Mouse (Mus musculus) A20 (cell line): ENCODE data around the gene Xaf1.

Experiments used
- DNase-seq: peaks from one replicate; pipeline ENCODE4 v3.0.0-alpha.2; 2011; ENCODE audit warnings: low read depth, low spot score

Gene Xaf1

DNA sequence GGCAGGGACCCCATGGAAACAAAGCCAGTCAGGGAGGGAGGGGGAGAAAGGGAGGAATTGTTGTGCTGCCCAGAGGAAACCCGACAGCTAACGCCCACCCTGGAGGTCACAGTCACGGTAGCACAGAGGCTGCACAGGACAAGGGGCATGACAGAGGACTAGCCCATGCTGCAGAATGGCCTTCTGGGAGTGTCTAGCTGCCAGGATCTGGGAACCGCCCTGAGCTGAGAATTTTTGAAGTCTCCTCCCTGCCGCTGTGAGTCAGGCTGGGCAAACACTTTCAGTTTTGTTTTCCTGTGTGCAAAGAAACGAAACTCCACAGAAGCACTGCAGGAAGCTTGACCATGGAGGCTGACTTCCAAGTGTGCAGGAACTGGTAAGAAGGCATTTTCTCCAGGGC is at the start of gene Xaf1:
Gene Xaf1 (plus strand): TSS at position 296 of the 400 bp plus-strand sequence.
- DNase-seq, result peak; percentile 39

DNA sequence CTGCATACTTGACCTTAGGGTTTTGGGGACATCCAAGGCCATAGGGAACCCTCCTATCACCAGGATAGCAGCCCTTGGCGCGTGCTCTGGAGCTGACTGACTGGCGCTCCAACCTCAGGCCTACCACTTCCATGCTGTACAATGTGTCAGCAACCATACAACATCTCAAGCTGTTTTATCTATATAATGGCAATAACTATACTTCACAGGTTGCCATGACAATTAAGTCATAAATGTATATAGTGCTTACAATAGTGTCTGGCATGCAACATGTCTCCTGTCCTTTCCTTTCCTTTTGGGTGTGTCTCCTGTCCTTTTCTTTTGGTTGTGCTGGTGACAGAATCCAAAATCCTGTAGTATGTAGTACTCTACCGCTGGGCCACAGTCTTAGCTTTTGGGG is 45.8 kb upstream of the Xaf1 start:
- no peak for DNase-seq

DNA sequence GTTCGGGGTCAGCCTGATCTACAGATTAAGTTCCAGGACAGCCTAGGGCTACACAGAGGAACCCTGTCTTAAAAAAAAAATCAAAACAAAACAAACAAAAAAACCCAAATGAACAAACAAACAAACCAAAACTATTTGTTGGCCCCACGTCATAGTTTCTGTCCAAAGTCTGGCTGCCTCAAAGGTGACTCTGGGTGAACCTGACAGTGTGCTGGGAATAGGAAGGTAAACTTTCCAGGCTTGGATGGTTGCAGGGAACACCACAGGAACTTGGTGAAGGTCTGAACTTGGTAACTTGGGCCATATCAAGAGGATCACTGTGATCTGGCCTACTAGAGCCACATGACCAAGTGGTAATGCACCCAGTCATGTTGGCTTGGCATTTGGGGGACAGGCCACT is 45.0 kb upstream of the Xaf1 start:
- no peak for DNase-seq

DNA sequence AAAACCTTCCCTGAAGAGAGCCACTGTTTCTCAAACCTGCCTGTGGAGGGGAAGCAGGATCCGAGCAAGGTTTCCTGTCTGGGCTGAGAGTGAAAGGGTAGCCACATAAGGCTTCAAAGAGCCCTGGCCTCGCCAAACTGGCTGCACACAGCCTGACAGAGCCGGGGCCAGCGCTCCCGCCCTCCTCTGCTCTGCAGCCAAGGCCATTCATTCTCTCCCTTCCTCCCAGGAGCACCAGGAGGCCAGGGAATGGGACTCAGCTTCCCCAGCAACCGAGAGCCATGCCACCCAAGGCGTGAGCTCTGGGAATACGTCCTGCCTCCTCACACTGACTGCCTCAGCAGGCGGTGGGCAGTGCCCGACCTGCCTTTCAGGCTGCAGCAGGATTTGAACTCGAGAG is 35.9 kb upstream of the Xaf1 start:
- DNase-seq, result no peak

DNA sequence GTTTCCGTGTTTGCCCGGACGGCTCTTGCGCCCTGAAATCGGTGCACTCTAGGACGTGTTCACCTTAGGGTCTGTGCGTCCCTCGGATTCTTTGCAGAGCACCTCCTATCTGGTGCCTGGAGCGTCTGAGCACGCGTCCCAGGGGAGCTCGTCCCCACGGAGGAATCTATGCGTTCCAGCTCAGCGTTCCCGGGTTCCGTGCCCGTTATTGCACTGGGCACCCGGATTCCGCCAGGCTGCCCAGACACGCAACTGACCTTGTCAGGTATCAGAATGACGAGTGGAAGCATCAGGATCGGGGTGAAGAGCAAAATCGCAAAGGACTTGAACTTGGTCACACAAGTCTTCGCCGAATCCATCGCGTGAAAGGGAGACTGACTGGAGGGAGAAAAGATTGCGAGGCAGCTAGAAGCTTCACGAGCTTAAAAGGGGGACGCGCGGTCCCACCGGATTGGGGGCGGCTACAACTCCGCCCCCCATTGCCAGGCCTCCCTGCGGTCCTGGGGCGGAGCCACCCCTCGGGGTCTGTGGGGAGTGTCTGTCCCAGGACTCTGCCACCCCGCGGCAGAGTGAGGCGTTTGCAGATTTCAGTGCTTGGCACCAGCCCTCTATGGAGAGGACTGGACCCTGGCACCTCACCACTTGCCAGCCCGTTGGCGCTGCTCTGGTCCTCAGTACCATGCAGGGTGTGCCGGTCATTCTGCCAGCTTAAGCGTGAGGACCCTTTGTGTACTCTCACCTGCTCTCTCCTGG is 35.0 kb upstream of the Xaf1 start:
- no peak for DNase-seq

DNA sequence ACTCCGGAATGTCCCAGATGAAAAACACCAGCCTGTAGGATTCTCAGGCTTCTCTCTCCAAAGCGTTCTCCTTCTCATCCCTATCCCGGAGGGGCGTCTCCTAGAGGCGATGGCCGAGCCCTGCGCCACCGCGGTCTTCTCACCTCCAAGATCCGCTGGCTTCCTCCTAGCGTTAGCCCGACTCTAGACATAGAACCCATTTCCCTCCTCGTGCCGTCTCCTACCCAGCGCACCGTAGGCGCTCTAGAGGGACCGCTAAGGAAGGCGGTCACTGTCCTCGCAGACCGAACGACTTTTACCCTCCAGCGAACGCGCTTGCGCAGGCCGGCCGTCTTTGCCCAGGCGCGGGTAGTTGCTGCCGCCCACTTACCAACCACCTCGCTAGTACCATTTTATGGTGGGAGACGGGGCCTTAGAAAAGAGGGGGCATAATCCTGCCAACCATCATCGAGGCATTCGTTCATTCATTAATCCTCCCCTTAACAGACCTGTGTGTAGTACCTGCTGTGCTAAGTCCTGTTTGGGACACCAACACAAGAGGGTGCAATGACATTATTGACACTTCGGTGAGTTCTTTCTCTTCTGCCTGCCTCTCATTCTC is 34.4 kb upstream of the Xaf1 start, which contains the start of gene Slc13a5:
Gene Slc13a5 (minus strand): TSS at position 263 of the 601 bp plus-strand sequence.
- no peak for DNase-seq

DNA sequence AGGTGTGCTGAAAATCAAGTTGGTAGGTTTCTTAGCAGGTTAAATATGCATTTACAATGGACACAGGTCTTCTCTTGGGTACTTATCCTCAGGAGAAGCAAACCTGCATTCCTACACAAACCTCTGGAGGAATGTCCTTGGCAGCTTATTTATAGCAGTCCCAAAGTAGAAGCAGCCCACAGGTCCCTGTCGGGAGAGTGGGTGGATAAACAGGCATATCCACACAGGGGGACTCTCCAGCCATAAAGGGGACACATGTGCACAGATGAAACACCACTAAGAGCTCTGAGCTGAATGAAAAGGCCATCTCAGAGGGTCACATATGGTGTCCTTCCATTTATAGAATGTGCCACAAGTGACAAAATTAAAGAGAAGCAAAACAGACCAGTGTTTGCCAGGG is 29.7 kb upstream of the Xaf1 start:
- no peak for DNase-seq

DNA sequence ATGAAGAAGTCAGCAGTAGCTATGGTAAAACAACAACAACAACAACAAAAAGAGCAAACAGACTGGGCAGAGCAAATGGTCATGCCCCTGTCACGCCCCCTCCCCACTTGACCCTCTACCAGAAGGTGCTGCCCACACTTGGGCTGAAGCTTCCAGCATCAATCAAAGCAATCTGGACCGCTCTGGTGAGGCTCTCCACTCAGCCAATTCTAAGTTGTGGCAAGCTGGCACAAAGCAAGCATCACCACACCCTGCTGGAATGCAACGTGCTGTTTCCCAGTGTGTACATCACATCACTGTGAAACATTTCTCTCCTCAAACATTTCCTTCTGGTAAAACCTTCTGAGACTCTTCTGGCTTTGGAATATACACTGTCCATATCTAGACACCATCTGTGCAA is 28.1 kb upstream of the Xaf1 start:
- no peak for DNase-seq

DNA sequence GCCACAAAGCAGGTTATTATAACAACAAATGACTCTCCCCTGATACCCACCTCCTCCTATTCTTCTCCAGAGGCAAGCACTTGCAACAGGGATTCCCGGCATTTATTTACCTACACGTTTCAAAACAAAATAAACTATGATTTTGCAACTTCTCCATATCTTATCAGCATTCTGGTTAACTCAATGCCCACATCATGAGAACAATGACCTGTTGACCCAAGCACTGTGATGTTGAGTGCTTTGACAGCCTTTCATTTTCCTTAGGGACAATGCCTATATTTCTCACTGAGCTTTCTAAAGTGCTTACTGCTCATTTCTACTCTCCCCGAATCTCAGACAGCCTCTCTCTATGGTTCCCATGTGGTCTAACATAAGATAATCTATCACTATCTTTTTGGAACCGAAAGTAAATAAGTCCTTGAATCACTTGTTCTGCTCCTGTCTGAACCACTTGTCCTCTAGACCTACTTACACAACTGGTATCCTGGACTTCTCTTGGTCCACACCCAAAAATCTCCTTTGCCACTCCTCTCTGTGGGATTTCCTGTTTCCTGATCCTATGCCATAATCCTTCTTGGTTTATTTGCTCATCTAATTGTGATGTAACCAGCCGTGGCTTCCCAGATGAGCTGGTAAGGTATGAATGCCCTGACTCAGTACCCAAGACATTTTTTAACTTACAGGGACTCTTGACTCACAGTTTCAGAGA is 20.1 kb upstream of the Xaf1 start:
- no peak for DNase-seq

DNA sequence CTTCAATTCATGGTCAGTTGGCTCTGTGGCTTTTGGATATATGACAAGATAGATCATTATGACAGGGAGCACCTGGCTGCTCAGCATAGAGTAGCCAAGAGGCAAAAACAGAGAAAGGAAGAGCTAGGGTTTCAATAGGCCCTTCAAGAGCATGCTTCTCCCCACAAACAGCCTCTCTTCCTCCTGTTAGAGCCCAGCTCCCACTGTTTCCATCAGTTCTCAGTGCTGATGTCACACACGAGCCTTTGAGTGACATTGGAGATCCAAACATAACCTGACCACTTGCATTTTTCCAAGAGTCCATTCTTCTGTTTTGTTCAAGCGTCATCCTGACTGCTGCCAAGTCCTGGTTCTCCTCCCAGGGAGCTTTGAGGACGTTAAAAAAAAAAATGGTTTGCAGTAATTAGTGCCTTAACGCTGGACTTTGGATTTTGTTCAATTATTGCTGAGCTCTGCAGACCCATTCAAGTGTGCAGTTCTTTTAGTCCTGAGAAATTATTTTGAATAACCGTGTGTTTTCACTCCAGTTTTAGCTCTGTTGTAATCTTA is 19.5 kb upstream of the Xaf1 start:
- DNase-seq, result no peak

DNA sequence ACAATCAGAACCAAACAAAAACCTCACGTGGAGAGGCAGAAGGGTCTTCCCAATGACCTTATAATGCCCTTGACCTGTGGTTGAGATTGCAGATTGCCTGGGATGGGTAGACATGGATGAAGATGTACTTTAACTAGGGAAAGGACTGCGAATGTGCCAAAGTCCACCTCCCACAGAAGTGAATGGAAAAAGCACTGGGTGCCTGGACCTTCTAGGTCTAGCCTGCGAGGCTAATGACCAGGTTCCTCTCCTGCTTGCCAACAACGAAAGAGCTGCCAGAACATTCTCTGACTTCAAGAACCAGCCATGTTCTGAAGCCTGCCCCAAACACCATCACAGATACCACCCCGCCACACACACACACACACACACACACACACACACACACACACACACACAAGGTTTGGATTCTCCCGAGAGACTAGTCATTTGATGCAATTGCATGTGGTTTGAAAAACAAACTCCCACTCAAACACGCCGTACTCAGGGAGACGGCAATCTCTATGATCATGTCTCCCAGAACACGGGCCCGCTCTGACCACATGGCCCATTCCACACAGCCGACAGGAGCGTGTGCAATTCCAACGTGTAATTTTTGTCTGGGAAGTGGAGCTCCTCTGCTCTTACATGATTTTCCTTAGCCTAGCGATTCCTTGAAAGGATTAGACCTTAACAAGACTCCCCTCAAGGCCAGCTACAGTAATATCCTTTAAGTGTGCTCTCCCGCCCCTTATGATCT is 17.8 kb upstream of the Xaf1 start:
- DNase-seq, result no peak

DNA sequence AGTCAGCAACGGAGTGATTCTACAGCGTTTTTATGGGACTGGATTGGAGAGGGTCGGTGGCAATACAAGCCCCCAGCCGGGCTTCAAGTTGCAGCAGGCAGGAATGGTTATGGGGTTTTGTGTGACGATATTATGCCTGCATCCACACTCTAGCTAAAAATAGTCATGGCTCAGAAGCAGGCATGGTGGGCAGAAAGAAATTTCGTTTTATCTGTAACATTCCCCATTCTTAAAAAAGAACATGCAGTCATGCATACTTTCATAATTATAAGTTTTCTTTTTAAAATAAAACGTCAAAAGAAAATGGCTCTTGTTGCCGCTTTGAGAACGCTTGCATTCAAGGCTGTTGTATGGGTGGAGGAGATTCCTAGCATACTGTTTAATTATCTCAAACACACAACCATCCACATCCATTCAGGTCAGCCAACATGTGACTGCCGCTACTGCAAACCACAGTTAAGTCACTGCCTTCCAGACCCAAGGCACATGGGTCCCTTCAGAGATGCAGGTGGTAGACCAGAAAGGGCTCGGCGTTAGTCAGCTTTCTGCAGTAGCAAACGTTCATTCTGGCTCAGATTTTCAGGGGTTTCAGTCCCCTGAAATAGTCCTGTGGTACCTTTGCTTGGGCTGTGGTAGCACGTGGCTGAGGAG is 16.8 kb upstream of the Xaf1 start:
- DNase-seq, result no peak

DNA sequence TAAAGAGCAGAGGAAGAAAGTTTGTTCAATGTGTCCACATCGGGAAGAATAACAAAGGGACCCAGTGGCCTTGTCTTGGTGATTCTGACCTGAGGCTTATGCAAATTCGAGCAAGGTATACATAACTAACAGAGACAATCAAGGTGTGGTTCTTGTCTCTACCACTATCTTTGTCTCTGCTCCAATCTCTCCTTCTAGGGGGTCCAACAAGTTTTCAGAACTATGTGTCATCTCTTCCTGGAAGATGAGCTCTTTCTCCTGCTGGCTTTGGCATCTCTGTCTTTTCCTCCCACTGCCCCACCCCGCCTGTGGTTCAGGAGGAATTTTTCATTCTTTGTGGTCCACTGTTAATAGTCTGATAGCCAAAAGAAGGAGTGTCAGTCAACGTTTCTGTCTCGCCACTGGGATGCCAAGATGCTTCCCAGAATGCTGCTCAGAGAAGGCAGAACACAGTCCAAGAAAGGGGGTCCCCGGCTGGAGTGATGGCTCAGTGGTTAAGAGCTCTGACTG is 15.4 kb upstream of the Xaf1 start:
- DNase-seq, result no peak

DNA sequence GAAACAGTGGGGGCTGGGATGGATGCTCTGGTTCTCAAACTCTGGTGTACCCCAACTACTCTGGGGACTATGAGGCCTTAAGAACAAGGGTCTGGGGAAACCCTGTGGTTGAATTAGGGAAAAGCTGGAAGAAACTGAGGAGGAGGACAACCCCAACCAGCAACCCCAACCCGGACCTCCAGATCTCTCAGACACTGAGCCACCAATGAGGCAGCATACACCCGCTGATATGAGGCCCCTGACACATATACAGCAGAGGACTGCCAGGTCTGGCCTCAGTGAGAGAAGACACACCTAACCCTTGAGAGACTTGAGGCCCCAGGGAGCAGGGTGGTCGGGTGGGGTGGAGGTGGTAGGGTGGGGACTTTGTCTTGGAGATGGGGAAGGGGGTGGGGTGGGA is 14.8 kb upstream of the Xaf1 start:
- DNase-seq, result no peak

DNA sequence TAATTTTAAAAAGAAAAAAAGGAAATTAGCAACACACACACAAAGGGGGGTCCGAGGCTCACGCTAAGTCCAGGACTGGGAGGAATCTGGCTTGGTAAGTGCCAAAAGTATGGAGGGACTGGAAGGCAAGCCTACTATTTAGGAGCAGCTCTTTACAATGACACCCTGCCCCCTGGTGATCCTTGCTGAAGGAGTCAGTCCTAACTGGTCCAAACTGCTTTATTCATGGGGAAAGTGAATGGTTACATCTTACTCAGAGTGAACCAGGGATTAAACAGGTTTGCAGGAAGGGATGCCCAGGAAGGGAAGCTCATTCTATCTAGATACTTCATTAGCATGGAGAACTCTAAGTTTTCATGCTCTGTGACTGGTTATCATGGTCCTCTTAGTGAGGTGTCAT is 14.3 kb upstream of the Xaf1 start:
- DNase-seq, result no peak

DNA sequence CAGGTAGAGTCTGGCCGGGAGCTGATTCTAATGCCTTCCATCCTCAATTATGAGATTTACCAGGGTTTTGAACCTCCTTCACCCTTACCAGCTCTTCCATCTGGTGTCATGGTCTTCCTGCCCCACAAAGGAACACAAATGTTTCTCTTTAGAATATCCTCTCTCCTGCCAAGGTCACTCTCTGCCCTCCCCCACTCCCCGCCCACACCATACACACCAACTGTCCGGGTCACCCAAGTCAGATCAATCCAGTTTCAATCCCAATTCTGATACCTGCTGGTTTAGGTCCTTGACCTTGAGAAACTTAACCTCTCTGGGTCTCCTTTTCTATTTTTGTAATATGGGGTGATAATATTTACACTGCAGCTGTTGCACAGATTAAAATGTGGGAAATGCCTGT is 13.9 kb upstream of the Xaf1 start:
- no peak for DNase-seq

DNA sequence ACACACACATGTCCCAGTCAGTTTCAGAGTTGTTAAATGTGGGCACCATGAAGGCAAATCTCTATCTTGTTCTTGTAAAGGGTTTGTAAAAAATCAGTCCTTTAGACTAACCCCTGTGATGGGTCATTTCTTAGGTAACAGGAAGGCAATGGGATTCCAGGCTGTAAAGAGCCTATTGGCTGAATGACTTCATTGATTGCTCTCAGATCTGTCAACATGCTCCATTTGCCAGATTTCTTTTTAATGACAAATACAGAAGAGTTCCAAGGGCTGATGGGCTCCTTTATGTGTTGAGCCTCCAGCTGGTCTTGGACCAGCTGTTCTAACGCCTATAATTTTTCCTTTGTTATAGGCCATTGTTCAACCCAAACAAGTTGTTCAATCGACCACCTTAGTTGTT is 8.3 kb upstream of the Xaf1 start:
- DNase-seq, result no peak

DNA sequence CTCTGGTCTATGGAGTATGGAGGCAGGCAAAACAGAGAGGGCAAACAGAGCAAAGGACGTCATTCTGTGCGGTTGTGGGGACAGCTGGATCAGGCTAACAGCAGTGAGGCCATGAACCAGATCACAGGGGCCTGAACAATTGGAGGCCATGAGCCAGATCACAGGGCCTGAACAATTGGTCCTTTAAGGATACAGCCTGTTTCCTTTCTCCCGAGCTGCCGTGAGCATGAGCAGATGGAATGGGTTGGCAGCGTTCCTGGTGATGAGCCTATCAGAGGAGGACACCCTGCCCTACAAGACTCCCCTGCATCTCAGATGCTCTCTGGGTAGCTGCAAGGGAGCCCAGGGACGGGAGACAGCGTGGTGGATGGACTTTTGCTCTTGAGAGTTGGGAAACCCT is 801 bp downstream of the Xaf1 start:
- no peak for DNase-seq

DNA sequence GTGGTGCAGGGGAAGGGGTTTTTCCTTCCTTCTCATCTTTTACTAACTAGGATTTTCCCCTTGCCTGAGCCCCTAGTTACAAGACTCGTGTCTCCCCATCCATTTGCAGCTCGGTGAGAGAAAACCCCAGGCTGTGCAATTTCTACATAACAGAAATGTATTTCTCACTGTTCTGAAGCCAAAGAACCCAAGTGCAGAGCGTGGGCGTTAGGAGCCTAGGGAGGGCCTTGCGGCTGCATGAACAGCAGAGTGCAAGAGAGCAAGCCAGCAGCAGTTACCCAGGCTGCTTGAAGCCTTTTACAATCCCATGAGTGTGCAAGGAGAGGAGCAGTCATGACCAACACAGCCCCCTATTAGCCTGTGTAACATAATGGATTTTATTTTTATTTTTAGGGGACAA is 6.0 kb downstream of the Xaf1 start:
- no peak for DNase-seq

DNA sequence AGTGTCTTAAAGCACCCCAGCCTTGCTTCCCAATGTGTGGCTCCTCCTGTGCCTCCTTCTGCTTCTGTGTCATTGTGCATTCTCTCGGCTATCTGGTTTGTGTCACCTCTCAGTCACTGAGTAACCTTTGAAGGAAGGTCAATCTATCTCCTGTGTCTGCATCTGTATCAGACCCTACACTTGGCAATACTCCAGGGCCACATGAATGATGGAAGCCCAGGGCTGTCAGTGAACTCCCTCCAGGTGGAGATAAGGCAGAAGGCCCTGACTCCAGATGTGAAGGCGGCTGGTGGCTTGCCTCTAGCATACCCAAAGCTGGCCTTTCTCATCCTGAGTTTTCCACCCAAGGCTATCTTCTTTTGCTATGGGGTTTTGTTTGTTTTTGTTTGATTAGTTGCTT is 7.6 kb downstream of the Xaf1 start:
- no peak for DNase-seq

DNA sequence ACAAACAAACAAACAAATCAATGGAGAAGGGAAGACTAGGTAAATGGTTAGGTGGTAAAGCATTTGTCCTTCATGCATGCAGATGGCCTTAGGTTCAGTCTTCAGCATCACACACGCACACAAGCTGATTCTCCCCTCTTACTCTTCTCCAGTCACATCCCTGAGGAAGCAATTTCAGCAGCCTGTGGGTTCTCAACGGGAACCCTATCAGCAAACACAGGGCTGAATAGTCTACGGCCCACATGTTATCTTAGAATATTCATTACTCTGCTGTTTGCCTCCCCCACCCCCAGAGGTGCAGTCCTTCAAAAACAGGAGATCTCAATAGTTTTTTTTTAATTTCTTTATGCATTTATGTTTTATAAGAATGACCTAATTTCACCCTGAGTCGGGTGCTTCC is 9.1 kb downstream of the Xaf1 start:
- DNase-seq, result no peak
